Mouse (Mus musculus) testis, adult 2 months (tissue): Measurements from ENCODE around the gene Zbed6.

Experiments used
- CTCF ChIP-seq: fragments of 200-500 bp; IDR thresholded peaks from 2 replicates; pipeline ENCODE4 v1.5.1; 2012; ENCODE audit warnings: low read depth, mild to moderate bottlenecking, inconsistent platforms, low read length, moderate library complexity; ENCODE audit not compliant: control insufficient read depth, insufficient read depth, insufficient replicate concordance
- POLR2A ChIP-seq: fragments of 200-500 bp; IDR thresholded peaks from 2 replicates; pipeline ENCODE4 v1.6.1; 2012; ENCODE audit warnings: low read depth, mild to moderate bottlenecking, inconsistent platforms, low read length, moderate library complexity; ENCODE audit not compliant: control insufficient read depth

- TF ChIP-seq POLR2A, result no peak
- no peak for TF ChIP-seq CTCF
Observed at GRCm38 (mm10) chr1:133671266-133671665, 10.6 kb upstream of the Zbed6 start.
